Mouse (Mus musculus) Patski (cell line): Measurements from ENCODE around the gene Otud7b. TPM values are rescaled to one million over a fixed set of nuclear protein-coding genes. Genes with fewer than 3 reads are reported as not detected.

ENCODE experiments used
- ATAC-seq: fragments of 100-300 bp; one replicate; pipeline ENCODE4 v1.8.0; 2021
- CTCF ChIA-PET: fragments of 350-600 bp; sonication (Branson Sonifier 250); formaldehyde crosslinking; loops from one replicate; lab custom pipeline; 2022; ENCODE audit warnings: inconsistent platforms; lab: Charles Lee
- POLR2A ChIA-PET: fragments of 350-600 bp; sonication (Branson Sonifier 250); formaldehyde crosslinking; loops from one replicate; lab custom pipeline; 2022; ENCODE audit warnings: antibody characterized with exemption, inconsistent platforms; lab: Charles Lee
- DNase-seq: peaks from one replicate; pipeline ENCODE4 v3.0.0-alpha.2; 2011; ENCODE audit warnings: low read depth, low spot score
- H3K27me3 ChIP-seq: fragments of 371-371 bp; one replicate; pipeline ENCODE4 v1.5.1; 2021
- CTCF ChIP-seq: fragments of 100-300 bp; IDR thresholded peaks from one replicate; pipeline ENCODE4 v1.5.1; 2021
- in situ Hi-C: fragments of 300-500 bp; cut with MboI; formaldehyde crosslinking; loops from 3 replicates; pipeline ENCODE4 v1.11.1; 2018; ENCODE audit warnings: low pct_unique_long_range_greater_than_20kb, mixed read lengths
- polyA plus RNA-seq: library from polyadenylated mRNA; unstranded; gene quantifications from one replicate; pipeline ENCODE4 v1.2.3, GENCODE M21; 2021

Gene Otud7b
- polyA plus RNA-seq, 1 experiment from 2014 or later, result 45.3 TPM

- DNase-seq (no peak), ATAC-seq (peak; percentile 21)
- ChIA-PET CTCF (interaction anchor here (0.6 to 14.3 kb wide), 37 partner anchors 8 to 198 kb away, joined by 3 to 190 read pairs (median 4); partner anchors contain the start of genes Bola1, Hist2h2ab, Hist2h2ac and Hist2h2be), POLR2A (interaction anchor here (0.6 to 1.3 kb wide), 4 partner anchors 8 to 95 kb away, joined by 3 to 14 read pairs (median 6); partner anchors contain the start of genes Otud7b and Vps45)
- peak; percentile 79 for TF ChIP-seq CTCF
- no peaks in the 10 kb centered on the region for H3K27me3 ChIP-seq
- in situ Hi-C loops, result loop anchor here (10.0 kb wide), 2 partner anchors 149 to 199 kb away; partner anchors contain the start of genes Bola1, Hist2h2ab, Hist2h2bb and Hist2h3b
Observed at GRCm38 (mm10) chr3:96065754-96066375, 38.5 kb upstream of the Otud7b start.

- ATAC-seq (no peak), DNase-seq (no peak)
- ChIA-PET CTCF (interaction anchor here (0.6 to 14.3 kb wide), 36 partner anchors 9 to 197 kb away, joined by 3 to 190 read pairs (median 4); partner anchors contain the start of genes Bola1, Hist2h2ab, Hist2h2ac and Hist2h2be), POLR2A (interaction anchor here (0.6 to 1.3 kb wide), 4 partner anchors 9 to 95 kb away, joined by 3 to 14 read pairs (median 6); partner anchors contain the start of genes Otud7b and Vps45)
- no peaks in the 10 kb centered on the region for H3K27me3 ChIP-seq
- in situ Hi-C loops, result loop anchor here (10.0 kb wide), 2 partner anchors 148 to 198 kb away; partner anchors contain the start of genes Bola1, Hist2h2ab, Hist2h2bb and Hist2h3b
- no peak for TF ChIP-seq CTCF
Observed at GRCm38 (mm10) chr3:96066741-96067140, 37.6 kb upstream of the Otud7b start.

- CTCF ChIA-PET, result interaction anchor here (0.7 to 14.3 kb wide), 19 partner anchors 10 to 962 kb away, joined by 3 to 190 read pairs (median 4); partner anchors contain the start of genes Hist2h4, Mtmr11, Pip5k1a and Vps45
- POLR2A ChIA-PET, result interaction anchor here (1.1 to 1.5 kb wide), 2 partner anchors 84 to 87 kb away, joined by 3 read pairs; no protein-coding TSS in a partner anchor
Observed at GRCm38 (mm10) chr3:96069046-96069445, 35.3 kb upstream of the Otud7b start.

GRCm38 (mm10) chr3:96069542-96069941 is 34.8 kb upstream of the Otud7b start:
- DNase-seq (peak; percentile 60), ATAC-seq (no peak)
- CTCF ChIA-PET, result interaction anchor here (0.7 to 14.3 kb wide), 20 partner anchors 10 to 963 kb away, joined by 3 to 190 read pairs (median 4); partner anchors contain the start of genes Bola1, Hist2h2ab, Hist2h4 and Mtmr11
- no peaks in the 10 kb centered on the region for H3K27me3 ChIP-seq
- TF ChIP-seq CTCF, result peak; percentile 60
- POLR2A ChIA-PET, result interaction anchor here (1.5 kb wide), 1 partner anchor 83 kb away, joined by 3 read pairs; no protein-coding TSS in a partner anchor
- in situ Hi-C loops, result loop anchor here (10.0 kb wide), 2 partner anchors 145 to 195 kb away; partner anchors contain the start of genes Bola1, Hist2h2ab, Hist2h2bb and Hist2h3b

More at GRCm38 (mm10) chr3:96069046-96069445, 35.3 kb upstream of the Otud7b start:
- no peak for ATAC-seq
- no peaks in the 10 kb centered on the region for H3K27me3 ChIP-seq
- no peak for TF ChIP-seq CTCF
- DNase-seq, result no peak
- in situ Hi-C loops, result loop anchor here (10.0 kb wide), 2 partner anchors 146 to 196 kb away; partner anchors contain the start of genes Bola1, Hist2h2ab, Hist2h2bb and Hist2h3b

GRCm38 (mm10) chr3:96070241-96070640 is 34.1 kb upstream of the Otud7b start:
- ChIA-PET CTCF (interaction anchor here (0.9 to 14.3 kb wide), 14 partner anchors 9 to 208 kb away, joined by 3 to 190 read pairs (median 6); partner anchors contain the start of genes Bola1, Hist2h2ab, Mtmr11 and Vps45), POLR2A (interaction anchor here (1.5 kb wide), 1 partner anchor 83 kb away, joined by 3 read pairs; no protein-coding TSS in a partner anchor)
- H3K27me3 ChIP-seq, result no peaks in the 10 kb centered on the region
- ATAC-seq (no peak), DNase-seq (no peak)
- no peak for TF ChIP-seq CTCF
- in situ Hi-C loops, result no loop called here

GRCm38 (mm10) chr3:96072921-96073486 is 31.3 kb upstream of the Otud7b start:
- POLR2A ChIA-PET, result interaction anchor here (0.6 to 0.8 kb wide), 2 partner anchors 68 to 80 kb away, joined by 4 to 5 read pairs; no protein-coding TSS in a partner anchor
- ATAC-seq (no peak), DNase-seq (no peak)
- no peaks in the 10 kb centered on the region for H3K27me3 ChIP-seq
- in situ Hi-C loops, result no loop called here
- no peak for TF ChIP-seq CTCF
- CTCF ChIA-PET, result interaction anchor here (0.7 to 8.2 kb wide), 7 partner anchors 6 to 88 kb away, joined by 3 to 80 read pairs (median 7); partner anchors contain the start of gene Mtmr11

GRCm38 (mm10) chr3:96078066-96078465 is 26.3 kb upstream of the Otud7b start:
- CTCF ChIA-PET, result interaction anchor here (1.1 to 8.4 kb wide), 4 partner anchors 8 to 112 kb away, joined by 3 to 80 read pairs (median 24); no protein-coding TSS in a partner anchor
- ATAC-seq (no peak), DNase-seq (no peak)
- no peak for TF ChIP-seq CTCF
- POLR2A ChIA-PET, result no interaction called here
- H3K27me3 ChIP-seq, result no peaks in the 10 kb centered on the region
- in situ Hi-C loops, result no loop called here

- no peak for DNase-seq
- in situ Hi-C loops, result no loop called here
- TF ChIP-seq CTCF, result no peak
- ChIA-PET POLR2A (interaction anchor here (0.7 kb wide), 1 partner anchor 26 kb away, joined by 3 read pairs; no protein-coding TSS in a partner anchor), CTCF (interaction anchor here (1.1 to 8.4 kb wide), 6 partner anchors 9 to 112 kb away, joined by 3 to 80 read pairs (median 8); no protein-coding TSS in a partner anchor)
- H3K27me3 ChIP-seq, result no peaks in the 10 kb centered on the region
- no peak for ATAC-seq
Observed at GRCm38 (mm10) chr3:96078711-96079110, 25.6 kb upstream of the Otud7b start.

- POLR2A ChIA-PET, result interaction anchor here (0.6 to 1.3 kb wide), 3 partner anchors 18 to 90 kb away, joined by 3 read pairs; no protein-coding TSS in a partner anchor
- CTCF ChIA-PET, result interaction anchor here (1.0 to 8.4 kb wide), 10 partner anchors 11 to 138 kb away, joined by 3 to 80 read pairs (median 10); partner anchors contain the start of genes Bola1 and Hist2h2ab
- DNase-seq (no peak), ATAC-seq (no peak)
- H3K27me3 ChIP-seq, result no peaks in the 10 kb centered on the region
- peak; percentile 96 for TF ChIP-seq CTCF
- in situ Hi-C loops, result no loop called here
Observed at GRCm38 (mm10) chr3:96081006-96081405, 23.3 kb upstream of the Otud7b start.
